Mouse (Mus musculus): ENCODE measurements around the gene Bbs5. TPM values are rescaled to one million over a fixed set of nuclear protein-coding genes. Genes with fewer than 3 reads are reported as not detected.

The Bbs5 gene
- total RNA-seq, 2 experiments from 2014 or later, result 2.8 to 6.8 TPM

Other genes with a start within 250 kb of the Bbs5 start
- gene Lrp2, start 61.1 kb upstream of the Bbs5 start, total RNA-seq (2015), result not detected in 2 replicates
- gene Lrp2, start 61.1 kb upstream of the Bbs5 start, total RNA-seq (2017), result not detected in 2 replicates
- gene Klhl41, start 22.9 kb downstream of the Bbs5 start, total RNA-seq (2015), result not detected in 2 replicates
- gene Klhl41, start 22.9 kb downstream of the Bbs5 start, total RNA-seq (2017), result 0.33 TPM in 1 of 2 replicates, not detected in the other
- 4.2 and 4.6 TPM in 2 replicates for gene Fastkd1, start 66.3 kb downstream of the Bbs5 start, total RNA-seq (2015)
- gene Fastkd1, start 66.3 kb downstream of the Bbs5 start, total RNA-seq (2017), result 4.4 and 4.6 TPM in 2 replicates
- gene Ppig, start 75.4 kb downstream of the Bbs5 start, total RNA-seq (2015), result 83.7 and 91.7 TPM in 2 replicates
- gene Ppig, start 75.4 kb downstream of the Bbs5 start, total RNA-seq (2017), result 54.9 and 62.2 TPM in 2 replicates
- gene Ccdc173, start 142.4 kb downstream of the Bbs5 start, total RNA-seq (2015), result 0.43 and 0.80 TPM in 2 replicates
- gene Ccdc173, start 142.4 kb downstream of the Bbs5 start, total RNA-seq (2017), result 0.33 and 0.49 TPM in 2 replicates
- 19.8 and 25.3 TPM in 2 replicates for gene Phospho2, start 142.5 kb downstream of the Bbs5 start, total RNA-seq (2015)
- gene Phospho2, start 142.5 kb downstream of the Bbs5 start, total RNA-seq (2017), result 22.0 and 27.5 TPM in 2 replicates
- 3.5 and 3.7 TPM in 2 replicates for gene Klhl23, start 174.8 kb downstream of the Bbs5 start, total RNA-seq (2015)
- 8.7 and 10.9 TPM in 2 replicates for gene Klhl23, start 174.8 kb downstream of the Bbs5 start, total RNA-seq (2017)
- gene Ssb, start 214.4 kb downstream of the Bbs5 start, total RNA-seq (2015), result 197 and 221 TPM in 2 replicates
- 298 and 306 TPM in 2 replicates for gene Ssb, start 214.4 kb downstream of the Bbs5 start, total RNA-seq (2017)
- 20.9 and 24.8 TPM in 2 replicates for gene Mettl5, start 238.4 kb downstream of the Bbs5 start, total RNA-seq (2015)
- gene Mettl5, start 238.4 kb downstream of the Bbs5 start, total RNA-seq (2017), result 20.0 and 22.4 TPM in 2 replicates

Measured in megakaryocyte, adult 5-6 weeks (primary cell).